Mouse (Mus musculus): ENCODE measurements around the gene Gm49450.
"Not testable (repeated sequence)": the region's sequence is repeated elsewhere in the genome, so short reads cannot be mapped to it uniquely, and the experiment has no call there.

Gene Gm49450

GRCm38 (mm10) chr15:98985240-98985981 lies 32.1 kb upstream of the Gm49450 start:
- DNase-seq: peak; percentile 70

GRCm38 (mm10) chr15:98984681-98985080 lies 31.3 kb upstream of the Gm49450 start:
- DNase-seq: no peak

- DNase-seq: no peak
Measured at GRCm38 (mm10) chr15:98983431-98984081, 30.2 kb upstream of the Gm49450 start.

- DNase-seq: no peak
Measured at GRCm38 (mm10) chr15:98982100-98982499, 28.7 kb upstream of the Gm49450 start.

GRCm38 (mm10) chr15:98980012-98980614 lies 26.8 kb upstream of the Gm49450 start:
- DNase-seq: no peak

GRCm38 (mm10) chr15:98978409-98979172 lies 25.2 kb upstream of the Gm49450 start:
- DNase-seq: no peak

GRCm38 (mm10) chr15:98977759-98978408 lies 24.5 kb upstream of the Gm49450 start:
- DNase-seq: no peak

- no peak for DNase-seq
Measured at GRCm38 (mm10) chr15:98976763-98977758, 23.7 kb upstream of the Gm49450 start.

GRCm38 (mm10) chr15:98973015-98973614 lies 19.8 kb upstream of the Gm49450 start:
- no peak for DNase-seq

- DNase-seq: not testable (repeated sequence)
Measured at GRCm38 (mm10) chr15:98971576-98972320, 18.4 kb upstream of the Gm49450 start.

- DNase-seq: no peak
Measured at GRCm38 (mm10) chr15:98971111-98971510, 17.8 kb upstream of the Gm49450 start.

- DNase-seq: no peak
Measured at GRCm38 (mm10) chr15:98969372-98970101, 16.2 kb upstream of the Gm49450 start.

GRCm38 (mm10) chr15:98968701-98969371 lies 15.5 kb upstream of the Gm49450 start:
- peak; percentile 75 for DNase-seq

- DNase-seq: no peak
Measured at GRCm38 (mm10) chr15:98959531-98959930, 6.2 kb upstream of the Gm49450 start.

- DNase-seq: no peak
Measured at GRCm38 (mm10) chr15:98958901-98959420, 5.6 kb upstream of the Gm49450 start.

GRCm38 (mm10) chr15:98957475-98957874 lies 4.1 kb upstream of the Gm49450 start:
- DNase-seq: no peak

GRCm38 (mm10) chr15:98956000-98956399 lies 2.6 kb upstream of the Gm49450 start:
- no peak for DNase-seq

- no peak for DNase-seq
Measured at GRCm38 (mm10) chr15:98955324-98955723, 2.0 kb upstream of the Gm49450 start.
